Mouse (Mus musculus) telencephalon, adult 2 months (tissue): ENCODE results near the gene Mtg2.

Experiments used
- DNase-seq: peaks from one replicate; pipeline ENCODE4 v3.0.0-alpha.2; 2011; ENCODE audit warnings: low read depth, low spot score

Gene Mtg2

DNA sequence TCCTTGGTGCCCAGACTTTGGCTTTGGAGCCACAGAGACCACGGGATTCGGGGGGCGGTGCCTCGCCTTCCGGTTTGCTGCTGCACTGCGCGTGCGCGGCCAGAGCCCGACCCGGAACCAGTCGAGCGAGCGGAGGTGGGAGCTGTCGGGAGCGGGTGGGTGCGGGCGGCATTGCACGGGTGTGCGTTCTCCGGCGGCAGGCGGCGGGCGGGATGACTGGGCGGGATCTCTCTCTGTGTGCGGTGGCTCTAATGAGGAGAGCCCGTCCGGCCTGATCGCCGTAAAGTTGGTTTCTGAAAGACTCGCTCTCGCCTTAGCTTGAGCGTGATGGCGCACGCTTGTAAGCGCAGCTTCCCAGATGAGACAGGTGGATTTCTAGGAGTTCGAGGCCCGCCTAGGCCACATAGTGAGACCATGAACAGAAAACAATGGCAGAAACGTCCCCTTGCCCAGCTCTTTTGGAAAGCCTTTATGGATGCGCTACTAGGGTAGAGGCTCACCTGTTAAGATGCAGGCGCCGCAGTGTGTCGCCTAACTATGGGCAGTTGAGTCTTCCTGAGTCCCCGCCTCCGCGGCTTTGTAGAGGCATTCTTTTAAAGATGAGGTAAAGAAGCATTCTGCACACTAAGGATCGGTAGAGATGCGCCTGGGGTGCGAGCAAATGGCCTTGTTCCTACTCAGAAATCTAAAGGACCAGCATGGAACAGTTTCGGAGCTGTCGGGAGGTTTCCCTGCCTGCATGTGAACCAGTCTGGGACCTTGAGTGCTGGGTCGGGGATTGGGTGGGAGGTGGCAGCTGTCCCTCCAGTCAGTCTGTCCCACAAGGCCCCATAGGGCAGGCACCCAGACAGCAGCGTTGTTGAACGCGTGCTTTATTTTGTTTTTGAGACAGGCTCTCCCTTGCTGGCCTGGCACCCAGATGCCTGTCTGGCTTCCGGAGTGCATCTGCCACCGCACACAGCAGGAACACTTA lies at the start of gene Mtg2:
Mtg2 (plus strand) TSS at position 108 of the 973 bp plus-strand sequence.
- peak; percentile 84 for DNase-seq

DNA sequence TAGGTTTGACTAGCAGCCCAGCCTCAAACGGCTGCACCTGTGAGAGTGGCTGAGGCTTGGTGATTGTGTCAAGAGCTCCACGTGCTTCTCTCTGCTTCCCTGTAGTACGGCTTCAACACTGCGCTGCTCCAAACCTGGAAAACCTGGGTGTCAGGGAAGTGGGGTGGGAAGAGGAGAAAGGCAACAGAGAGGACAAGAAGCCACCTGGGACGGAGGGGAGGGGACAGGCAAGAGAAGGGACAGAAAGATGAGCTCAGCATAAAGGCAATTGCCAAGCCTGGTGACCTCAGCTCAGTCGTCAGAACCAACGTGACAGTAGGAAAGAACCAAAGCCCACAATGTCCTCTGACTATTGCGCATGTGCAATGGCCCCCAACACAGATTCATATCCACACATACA lies 49.5 kb upstream of the Mtg2 start:
- DNase-seq: no peak

DNA sequence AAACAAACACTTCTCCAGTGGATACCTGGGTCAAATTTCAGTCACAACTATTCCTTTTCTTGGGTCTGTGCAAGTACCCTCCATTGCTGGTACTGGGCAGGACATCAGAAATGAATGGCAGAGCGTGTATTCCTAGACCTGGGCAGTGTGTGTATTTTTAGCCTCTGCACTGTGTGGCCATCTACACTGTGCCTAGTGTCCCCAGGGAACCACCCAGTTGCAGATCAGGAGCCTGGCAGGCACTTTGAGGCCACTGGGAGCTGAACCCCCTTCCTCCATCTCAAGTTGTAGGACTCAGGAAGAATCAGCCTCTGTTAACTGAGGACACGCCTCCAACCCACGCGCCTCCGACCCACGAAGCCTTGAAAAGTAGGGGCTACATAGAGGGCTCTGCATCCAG lies 47.6 kb upstream of the Mtg2 start:
- DNase-seq: no peak

DNA sequence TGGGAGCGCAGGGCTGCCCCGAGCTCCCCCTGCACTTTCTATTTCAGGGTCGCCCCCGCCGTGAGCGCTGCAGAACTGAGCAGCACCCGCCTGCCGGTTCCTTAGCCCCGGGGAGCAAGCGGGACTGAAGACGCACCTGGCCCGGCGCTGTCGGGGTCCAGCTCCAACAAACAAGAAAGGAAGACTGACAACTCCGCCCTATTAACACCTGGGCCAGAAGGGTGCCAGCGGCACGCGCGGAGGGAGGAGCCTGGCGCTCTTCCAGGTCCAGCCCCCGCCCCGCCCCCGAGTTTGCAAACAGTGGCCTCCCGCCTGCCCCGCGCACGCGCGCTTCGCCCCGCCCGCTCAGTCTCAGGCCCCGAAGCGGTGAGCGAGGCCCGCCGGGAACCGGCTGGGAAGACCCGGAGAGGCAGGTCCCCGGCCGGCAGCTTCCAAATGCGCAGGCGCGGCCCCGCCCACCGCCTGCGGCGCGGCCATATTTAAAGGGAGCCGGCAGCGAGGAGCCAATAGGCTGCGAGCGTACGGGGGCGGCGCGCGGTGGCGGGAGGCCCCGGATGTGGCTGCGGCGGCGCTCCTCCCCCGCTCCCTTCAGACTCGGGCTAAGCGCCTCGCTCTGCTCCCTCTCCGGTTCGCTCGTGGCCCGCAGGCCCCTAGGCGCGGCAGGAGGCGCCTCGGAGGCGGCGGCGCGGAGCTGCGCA lies 45.8 kb upstream of the Mtg2 start, which contains the start of gene Lsm14b:
Lsm14b (plus strand) TSS at position 587 of the 698 bp plus-strand sequence.
- DNase-seq: peak; percentile 89

DNA sequence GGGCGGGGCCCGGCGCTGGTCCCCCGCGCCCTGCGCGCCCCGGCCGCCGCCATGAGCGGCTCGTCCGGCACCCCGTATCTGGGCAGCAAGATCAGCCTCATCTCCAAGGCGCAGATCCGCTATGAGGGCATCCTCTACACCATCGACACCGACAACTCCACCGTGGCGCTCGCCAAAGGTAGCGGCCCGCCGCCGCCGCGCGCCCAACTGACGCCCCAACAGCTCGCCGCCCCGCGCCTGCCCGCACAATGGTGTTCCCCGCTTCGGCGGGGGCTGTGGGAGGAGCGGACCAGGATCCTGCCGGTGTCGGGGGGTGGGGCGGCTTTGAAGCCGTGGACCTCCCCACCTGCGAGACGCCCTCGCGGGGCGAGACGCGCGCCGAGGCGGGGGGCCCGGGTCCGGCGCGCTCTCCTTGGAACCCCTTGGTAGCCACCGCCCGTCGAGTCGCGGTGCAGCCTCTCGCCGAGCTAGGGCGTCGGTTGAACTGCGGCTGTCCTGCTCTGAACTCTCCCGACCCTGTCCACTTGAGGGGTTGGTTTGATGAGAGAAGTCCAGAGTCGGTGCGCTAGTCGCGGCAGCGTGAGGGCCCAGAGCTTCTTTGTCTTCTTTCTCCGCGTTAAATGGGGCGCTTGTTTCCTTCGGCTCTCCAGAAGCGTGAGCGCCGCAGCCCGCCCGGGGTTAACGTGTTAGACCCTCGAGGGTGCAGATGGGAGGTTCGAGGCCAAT lies 45.1 kb upstream of the Mtg2 start:
- no peak for DNase-seq

DNA sequence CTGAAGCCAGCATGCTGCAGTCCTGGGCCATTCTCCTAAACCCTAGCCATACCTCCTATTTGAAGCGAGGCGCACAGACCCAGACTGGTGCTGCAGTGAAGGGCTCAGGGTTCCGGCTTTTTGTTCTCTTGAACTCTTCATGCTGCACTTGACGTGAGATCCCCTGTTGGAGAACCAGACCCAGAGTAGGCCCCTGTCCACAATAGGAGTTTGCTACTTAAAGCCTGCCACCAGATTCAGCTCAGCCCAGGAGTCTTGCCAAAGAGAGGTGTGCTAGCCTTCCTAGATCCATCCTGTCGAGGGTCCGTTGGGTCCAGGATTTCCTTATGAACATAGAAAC lies 44.6 kb upstream of the Mtg2 start:
- DNase-seq: no peak

DNA sequence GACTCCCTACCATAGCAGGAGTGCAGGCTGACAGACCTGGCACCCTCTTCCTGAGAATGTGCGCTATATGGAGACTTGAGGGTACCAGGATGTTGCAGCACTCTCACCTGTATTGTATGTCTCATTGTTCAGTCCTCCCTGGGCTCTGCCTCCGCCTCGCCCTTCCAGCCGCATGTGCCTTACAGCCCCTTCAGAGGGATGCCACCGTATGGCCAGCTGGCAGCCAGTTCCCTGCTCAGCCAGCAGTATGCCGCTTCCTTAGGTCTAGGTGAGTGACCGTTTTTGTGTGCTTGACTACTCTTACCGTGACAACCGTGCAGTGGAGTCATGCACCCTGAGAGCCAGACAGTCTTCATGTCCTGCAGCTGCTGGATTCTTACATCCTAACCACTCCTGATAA lies 42.6 kb upstream of the Mtg2 start:
- DNase-seq: no peak

DNA sequence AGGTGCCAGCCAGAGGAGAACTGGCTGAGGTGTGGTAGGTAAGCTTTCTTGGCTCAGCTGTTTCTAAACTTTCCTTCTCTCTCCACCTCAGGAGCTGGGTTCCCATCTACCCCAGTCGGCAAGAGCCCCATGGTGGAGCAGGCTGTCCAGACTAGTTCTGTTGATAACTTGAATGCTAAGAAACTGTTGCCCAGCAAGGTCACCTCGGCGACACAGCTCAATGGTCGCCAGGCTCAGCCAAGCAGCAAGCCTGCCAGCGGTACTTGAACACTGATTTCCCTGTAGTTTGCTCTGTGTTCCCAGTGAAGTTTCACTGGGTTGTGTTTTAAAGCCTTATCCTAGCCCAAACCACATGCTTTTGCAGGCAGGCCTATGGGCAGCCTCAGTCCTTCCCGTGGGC lies 39.1 kb upstream of the Mtg2 start:
- DNase-seq: no peak

DNA sequence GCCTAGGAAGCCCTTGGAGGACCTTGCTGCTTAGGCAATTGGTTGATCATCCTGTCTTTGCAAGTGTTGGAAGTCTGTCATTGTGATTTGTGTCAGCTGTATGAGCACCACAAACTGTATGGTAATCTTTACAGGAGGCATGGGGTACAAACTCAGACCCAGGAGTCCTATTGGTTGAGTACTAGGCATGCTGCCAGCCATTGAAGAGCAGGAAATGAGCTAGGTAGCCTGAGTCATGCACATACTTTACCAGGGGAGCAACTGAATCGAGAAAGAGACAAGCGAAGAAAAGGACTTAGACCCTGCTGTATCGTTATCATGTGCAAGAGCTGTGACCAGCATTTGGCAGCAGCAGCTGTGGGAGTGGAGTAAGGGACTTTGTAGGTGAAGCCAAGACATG lies 37.5 kb upstream of the Mtg2 start:
- no peak for DNase-seq

DNA sequence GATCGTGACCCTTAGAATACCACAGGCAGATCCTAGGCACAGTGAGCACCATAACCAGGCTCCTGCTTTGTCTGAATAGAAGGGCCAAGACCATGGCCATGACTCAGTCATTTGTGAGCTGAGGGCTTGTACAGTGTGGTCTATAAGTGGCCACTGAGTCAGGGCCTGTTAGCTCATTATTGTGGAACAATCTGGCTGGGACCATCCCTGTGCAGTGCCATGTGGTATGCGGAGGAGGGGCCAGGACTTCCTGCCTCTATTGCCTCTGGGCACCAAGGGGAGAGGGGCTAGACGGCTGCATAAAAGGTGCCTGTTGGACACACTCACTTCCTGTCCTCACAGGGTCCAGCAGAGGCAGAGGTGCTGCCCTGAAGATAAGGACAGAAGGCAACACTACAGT lies 36.4 kb upstream of the Mtg2 start:
- DNase-seq: no peak

DNA sequence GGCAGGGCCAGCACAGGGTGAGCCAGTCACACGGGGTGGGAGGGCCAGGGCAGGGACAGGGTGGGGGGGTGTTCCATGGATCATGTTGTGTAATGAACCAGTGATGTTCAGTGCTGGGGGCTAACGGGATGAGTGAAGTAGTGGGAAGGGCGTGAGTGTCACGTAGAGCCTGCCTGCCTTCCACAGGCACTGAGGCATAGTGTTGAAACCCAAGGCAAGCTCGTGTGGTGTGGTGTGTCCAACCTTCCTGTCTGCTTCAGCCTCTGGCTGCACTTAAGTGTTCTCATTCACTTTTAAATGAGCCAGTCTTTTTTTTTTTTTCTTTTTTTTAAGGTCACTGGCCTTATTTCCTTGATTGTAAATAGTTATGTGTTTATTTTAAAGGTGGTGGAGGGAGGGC lies 35.6 kb upstream of the Mtg2 start:
- DNase-seq: no peak

DNA sequence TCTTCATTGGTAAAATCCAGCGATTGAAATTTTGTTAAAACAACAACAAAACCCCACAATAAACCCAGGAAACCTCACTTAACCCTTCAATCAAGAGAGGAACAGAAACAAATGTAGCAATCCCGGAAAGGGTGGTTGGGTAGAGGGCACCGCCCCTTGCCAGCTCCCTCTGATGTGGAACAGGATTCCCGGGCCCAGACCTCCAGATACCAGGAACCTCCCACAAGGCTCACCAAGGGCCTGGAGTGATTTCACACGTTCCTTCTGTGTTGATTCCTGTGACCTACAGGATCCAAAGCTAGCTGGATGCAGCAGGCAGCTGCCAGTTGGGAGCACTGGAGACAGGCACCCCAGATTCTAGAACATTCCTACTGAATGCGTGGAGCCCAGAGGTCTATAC lies 30.0 kb upstream of the Mtg2 start:
- DNase-seq: no peak

DNA sequence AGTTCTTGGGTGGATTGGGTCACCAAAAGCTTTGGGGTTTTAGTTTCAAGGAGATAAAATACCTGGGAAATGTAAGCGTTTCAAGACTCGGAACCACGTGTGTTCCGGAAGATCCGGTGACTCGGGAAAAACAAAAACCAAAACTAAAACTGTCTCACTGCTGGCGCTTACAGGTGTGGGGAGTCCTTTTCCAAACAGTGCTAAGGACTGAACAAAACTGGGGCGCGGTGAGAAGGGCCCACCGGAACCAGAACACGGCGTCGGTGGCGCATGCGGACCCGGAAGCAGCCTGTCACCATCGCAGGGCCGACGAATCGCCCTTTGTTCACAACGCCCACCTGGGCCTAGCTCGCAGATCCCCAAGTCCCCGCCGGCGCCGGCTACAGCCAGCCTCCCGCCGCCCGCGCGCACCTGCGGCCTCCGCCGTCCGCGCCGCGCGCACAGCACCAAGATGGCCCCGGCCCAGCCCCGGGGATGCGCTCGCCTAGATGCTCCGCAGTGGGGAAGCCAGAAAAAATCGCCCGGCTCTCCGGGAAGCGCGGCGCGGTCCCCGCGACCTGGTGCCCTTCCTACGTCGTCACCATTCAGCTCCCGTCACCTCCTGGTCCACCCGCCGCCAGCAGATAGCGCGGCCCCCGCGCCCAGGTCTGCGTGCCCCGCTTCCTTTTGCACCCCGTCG lies 28.7 kb upstream of the Mtg2 start:
- no peak for DNase-seq

DNA sequence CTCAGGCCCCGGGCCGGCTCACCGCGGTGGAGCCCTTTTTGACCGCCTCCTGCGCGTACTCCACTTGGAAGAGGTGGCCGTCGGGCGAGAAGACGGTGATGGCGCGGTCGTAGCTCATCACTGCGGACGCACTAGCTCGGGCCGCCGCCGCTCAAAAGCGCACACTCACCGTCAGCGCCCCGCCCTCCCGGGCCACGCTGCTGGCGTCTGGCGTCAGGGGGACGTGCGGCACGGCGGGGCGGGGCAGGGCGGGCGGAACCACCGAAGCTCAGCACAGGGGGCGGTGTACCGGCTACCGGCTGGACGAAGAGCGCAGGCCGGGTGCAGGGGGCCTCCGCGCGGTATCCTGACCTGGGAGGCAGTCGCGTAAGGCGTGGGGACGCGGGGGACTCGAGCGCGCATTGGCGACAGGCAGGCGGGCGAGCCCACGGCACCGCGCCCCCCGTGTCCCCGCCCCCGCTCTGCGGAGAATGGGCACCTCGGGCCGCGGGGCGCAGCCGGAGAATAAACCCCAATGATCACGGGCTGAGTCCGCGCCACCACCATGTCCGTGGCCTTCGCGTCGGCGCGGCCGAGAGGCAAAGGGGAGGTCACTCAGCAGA lies 28.0 kb upstream of the Mtg2 start, which contains the start of the genes Psma7 and Ss18l1:
Psma7 (minus strand) TSS at position 178 of the 602 bp plus-strand sequence.
Ss18l1 (plus strand) TSS at position 254 of the 602 bp plus-strand sequence.
- no peak for DNase-seq

DNA sequence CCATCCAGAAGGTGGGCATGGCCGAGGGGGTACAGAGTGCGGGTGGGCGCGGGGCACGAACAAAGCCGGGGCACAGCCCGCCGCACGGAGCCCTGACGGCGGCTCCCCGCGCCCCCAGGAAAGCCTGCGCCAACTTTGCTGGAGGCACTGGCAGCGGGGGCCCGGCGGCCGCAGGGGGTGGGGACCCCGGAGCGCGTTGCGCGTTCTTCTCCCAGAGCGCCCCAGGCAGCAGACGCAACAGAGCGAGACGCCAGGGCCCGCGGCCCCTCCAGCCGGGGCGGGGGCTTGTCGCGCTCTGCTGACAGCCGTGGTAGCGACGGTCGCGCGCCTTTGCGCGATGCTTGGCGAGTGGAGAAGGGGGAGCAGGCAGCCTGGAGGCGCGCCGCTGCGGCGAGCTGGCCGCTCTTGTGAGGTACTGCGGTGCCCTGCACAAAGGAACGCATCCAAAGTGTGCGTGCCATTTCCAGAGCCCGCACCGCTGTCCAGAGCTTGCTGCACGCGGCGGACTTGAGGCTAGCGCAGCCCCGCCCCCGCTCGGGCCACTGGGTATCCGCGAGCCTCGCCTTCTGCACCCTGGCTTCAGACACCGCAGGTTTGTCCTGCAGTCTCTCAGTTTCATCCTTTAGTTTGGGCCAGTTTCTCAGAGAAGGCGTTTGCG lies 27.4 kb upstream of the Mtg2 start:
- no peak for DNase-seq

DNA sequence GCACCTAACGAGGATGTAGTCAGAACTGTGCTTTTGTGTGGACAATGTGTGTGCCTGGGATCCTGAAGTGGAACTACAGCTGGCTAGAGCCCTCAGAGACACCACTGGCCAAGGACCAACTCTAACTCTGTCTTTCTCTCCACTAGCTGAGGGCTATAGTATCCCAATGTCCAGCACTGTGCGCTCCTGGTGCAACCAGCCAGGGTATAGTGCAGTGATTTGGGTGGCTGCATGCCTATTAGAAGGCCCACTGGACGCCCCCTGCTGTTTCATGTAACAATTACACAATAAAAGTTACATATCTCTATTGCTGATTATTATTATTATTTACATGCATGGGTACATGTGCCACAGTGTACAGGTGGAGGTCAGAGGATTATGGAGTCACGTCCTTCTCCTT lies 25.1 kb upstream of the Mtg2 start:
- no peak for DNase-seq

DNA sequence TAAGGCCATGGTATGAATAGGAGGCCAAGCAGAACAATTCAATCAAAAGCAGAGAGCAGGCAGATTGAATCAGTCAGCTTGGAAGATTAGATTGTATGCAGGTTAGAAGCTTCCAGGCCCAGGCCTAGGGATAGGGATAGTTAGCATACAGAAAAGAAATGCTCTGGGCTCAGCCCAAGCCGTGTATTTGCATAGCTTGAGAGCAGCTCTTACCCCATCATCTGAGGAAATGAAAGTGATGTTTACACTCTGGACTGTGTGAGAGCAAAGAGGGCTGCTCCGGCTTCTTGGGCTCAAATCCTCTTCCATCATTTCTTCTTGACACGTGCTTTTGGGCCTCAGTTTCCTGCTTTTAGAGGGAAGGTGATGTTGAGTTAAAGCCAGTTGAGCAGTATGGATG lies 22.8 kb upstream of the Mtg2 start:
- DNase-seq: no peak

DNA sequence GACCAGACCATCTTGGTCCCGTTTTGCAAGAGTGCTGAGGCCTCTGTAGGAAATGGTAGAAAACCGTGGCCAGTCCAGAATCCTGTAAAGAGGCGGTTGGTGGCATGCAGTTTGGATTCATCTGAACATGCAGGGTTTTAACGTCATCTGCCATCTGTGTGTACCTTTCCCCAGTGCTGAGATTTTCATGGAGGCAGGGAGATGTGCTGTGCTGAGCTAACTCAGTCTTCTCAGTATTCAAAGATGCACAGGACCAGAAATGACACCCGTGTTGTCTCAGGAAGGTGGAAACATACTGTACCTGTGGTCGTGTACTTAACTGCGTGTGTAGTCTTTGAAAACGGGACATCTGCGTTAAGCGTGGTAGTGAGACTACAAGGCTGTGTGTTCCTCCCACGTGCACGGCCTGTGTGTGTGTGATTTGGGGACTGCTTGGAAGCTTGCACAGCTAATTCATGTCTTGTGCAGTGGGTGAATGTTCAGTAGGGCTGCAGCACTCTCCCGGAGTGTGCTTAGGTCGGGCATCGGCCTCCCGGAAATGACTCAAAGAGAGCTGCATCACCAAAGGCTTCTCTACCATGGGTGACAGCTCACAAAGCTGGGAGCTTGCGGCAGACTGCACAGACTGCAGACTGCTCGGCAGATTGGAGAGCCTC lies 22.3 kb upstream of the Mtg2 start:
- no peak for DNase-seq

DNA sequence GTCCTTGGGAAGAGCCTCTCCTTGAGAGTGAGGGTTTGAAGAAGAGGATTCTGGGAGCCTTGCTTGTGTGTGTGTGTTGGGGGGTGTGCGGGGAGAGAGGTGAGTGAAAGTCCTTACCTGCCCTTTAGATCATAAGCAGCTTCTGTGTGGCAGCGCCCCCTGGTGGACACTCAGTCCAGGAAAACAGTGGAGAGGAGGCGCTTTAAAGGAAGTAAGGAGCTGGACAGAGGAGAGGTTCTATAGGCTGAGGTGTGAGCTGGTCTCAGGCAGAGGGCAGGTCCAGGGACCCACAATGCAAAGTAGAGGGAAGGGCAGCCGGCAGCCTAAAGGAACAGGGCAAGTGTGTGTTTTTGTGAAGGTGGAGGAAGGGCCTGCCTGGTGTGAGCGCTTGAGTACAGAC lies 19.4 kb upstream of the Mtg2 start:
- DNase-seq: peak; percentile 52
